Mouse (Mus musculus): Measurements from ENCODE around the gene Bola3. TPM values are rescaled to one million over a fixed set of nuclear protein-coding genes. Genes with fewer than 3 reads are reported as not detected.
A peak's percentile ranks its signal among the peaks of the same experiment; 100 is the strongest.
"Not testable (repeated sequence)": the region's sequence is repeated elsewhere in the genome, so short reads cannot be mapped to it uniquely, and the experiment has no call there.

The Bola3 gene
- polyA plus RNA-seq, 1 experiment = 17.4 TPM

DNA sequence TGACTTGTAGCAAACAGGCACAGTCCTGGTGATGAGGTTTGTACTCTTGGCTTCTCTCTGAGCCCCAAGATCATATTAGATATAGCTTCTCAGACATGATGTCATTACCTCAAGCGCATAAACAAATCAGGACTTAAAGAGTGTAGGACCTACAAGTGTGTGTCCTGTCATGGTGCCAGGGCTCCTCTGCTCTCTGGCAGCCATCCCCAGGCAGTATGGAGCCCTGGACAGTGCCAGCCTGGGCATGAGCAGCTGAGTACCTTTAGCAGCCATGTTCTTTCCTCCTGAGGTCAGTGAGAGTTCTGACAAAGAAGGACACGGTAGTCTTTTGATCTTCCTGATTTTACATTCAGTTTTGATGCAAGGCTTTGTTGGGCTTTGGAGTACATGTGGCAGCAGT lies 6.0 kb upstream of the Bola3 start:
- 94% methylated on average over 2 of the region's 2 CpGs for WGBS
- DNase-seq (ENCODE audit: low read depth, low spot score) = no peak

DNA sequence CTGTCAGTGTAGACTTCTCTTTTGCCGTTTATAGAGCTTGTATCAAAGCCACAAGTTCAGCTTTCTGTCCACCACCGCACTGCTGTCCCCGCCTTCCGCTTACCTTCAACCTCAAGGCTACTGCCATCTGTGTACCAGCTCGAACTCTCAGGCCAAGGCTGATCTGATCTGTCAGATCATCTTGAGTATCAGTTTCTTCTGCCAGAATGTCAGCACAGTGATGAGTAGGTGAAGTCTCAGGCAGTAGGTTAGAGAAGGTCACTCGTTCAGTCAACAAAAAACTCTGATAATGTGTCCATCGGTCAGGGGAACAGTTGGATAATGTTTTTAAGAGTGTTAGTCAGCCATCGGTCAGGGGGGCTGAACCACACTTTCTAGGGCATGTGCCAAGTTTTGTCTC lies 3.7 kb upstream of the Bola3 start:
- WGBS = 83% methylated on average over 8 of the region's 8 CpGs
- DNase-seq (ENCODE audit: low read depth, low spot score) = not testable (repeated sequence)

DNA sequence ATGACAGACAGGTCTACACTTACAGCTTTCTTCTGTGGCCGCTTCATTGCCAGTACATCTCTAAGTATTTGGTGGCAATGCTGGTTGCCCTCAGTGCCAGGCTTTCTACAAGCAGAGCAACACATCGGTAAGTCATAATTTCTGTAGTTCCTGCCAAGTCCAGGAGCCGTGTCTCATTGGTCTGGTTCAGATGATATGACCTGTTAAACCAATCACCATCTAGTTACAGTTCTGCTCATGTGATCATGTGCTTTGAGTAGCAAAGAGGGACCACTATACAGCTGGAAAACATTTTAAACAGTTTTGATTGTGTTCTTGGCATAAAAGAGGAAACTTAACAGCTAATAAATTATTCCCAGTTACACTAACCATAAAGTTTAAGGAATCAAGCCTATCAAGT lies 1.0 kb upstream of the Bola3 start:
- DNase-seq (ENCODE audit: low read depth, low spot score) = no peak
- 65% methylated on average over 3 of the region's 3 CpGs for WGBS

DNA sequence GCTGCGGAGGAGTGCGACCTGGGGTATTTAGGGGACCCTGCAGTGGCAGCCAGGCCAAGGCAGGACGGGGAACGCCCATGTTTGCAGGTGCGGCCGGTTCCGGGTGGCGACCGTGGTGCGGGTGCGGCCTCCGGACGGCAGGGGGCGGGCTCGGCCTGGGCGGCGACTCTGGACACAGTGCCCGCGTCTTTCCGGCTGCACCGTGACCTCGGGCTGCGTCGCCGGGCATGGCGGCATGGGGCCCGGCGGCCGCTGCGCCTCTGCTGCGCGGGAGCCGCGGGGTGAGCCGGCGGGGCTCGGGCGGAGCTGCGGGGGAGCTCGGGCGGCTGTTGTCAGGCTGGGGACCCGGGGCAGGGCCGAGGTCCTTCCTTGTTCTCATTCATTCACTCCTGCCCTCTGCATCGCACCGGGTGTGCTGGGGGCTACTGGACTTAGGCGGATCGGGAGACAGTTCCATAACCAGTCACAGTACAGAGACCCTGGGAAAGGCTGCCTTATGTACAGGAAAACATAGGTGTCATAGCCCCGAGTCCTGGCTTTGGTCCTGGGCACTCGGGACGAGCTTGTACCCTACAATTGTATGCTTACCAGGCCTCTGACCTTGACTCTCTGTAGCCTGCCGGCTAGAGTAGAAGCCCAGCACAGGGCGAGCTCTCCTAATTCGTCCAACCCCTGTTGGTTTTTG lies 469 bp downstream of the Bola3 start:
- under 1% methylated on average over 53 of the region's 53 CpGs for WGBS

DNA sequence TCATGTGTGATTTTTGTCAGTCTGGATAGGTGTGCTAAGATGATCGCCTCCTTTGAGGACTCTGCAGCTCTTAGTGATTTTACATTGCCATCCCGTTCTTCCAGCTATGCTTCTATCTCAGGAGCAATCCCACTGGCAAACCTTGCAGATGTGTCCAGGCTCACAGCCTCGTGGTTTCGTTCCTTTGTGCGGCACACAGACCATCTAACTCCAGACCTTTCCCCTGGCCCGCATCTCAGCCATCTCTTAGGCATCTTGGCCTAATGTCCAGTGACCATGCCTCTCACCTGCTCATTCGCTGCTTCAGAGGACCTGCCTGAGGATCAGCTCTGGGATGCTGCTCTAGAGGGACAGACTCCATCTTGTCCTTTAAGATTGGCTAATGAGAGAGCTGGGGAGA lies 1.2 kb downstream of the Bola3 start:
- WGBS = 71% methylated on average over 7 of the region's 7 CpGs
- no peak for DNase-seq (ENCODE audit: low read depth, low spot score)

More for the DNA sequence above, 469 bp downstream of the Bola3 start:
- DNase-seq (ENCODE audit: low read depth, low spot score) = peak; percentile 47

DNA sequence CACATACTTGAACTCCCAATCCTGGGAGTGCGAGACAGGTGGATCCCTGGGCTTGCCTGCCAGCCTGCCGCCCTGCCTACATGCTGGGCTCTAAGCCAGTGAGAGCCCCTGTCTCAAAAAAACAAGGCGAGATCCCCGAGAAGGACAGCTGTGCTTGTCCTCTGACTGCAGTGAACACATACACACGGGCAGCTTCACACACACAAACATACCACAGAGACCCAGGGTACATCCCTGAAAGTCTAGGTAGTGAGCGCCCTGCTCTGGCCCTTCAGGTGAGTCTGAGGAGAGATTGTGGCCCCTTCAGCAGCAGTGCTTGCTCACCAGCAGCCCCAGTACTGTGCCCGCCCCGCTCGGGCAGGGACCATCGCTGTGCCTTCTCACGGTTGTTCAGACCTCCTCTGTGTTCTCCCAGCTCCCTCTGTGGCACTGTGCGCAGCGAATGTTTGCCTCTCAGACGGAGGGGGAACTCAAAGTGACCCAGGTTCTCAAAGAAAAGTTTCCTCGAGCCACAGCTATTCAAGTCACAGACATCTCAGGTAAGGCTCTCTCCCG lies 2.0 kb downstream of the Bola3 start:
- DNase-seq (ENCODE audit: low read depth, low spot score) = no peak
- 89% methylated on average over 16 of the region's 16 CpGs for WGBS

DNA sequence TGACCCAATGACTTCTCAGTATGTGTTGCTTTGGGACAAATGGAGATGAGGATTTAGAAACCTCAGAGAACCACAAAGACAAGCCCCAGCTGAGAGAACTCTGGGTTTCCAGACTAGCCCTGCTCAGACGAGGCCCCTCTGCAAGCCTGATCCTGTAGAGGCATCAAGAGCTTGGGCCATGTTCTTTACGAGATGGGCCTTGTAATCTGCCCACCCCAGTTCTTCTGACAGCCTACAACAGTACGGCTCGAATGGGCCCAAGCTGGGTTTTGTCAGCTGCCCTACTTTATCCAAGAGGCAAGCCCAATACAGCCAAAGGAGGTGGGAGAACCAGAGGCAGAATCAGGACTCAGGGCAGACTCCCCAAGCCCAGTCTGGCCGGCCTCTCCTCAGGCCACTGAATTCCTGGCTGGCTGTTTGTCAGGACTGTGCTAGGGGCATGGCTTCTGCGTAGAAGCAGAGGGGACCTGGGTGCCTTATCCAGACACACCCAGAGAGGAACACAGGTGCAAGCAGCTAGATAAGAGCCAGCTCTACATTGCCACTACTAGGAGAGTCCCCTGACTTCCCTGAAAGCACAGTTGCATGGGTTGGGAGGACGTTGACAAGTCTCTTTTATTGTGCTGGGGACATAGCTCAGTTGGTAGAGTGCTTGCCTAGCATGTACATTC lies 2.7 kb downstream of the Bola3 start:
- no peak for DNase-seq (ENCODE audit: low read depth, low spot score)
- WGBS = 78% methylated on average over 7 of the region's 7 CpGs

DNA sequence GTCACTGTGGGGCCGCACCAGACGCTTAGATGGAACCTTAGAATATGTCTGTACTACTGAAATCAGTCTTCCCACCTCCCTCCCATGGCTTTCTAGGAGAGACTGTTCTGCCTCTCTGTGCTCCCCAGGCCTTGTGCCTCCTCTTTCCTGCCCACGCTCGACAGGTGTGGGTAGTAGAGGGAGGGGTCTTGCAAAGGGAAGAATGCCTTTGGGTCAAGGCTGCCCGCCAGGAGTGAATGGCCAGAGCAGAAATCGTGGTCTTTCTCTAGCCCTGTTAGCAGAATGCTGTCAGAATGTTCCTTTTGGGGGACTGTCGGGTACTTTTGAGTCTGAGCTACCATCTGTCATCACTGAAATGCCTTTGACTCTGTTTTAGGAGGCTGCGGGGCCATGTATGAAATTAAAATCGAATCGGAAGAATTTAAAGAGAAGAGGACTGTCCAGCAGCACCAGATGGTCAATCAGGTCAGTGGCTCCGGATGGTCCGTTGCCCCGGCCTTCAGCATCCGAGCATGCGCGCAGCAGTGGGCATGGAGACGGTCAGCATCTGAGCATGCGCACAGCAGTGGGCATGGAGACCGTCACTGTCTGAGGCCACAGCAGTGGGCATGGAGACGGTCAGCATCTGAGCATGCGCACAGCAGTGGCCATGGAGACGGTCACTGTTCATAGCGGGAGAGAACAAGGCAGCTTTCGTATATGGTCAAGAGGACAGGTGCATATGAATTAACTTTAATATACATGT lies 3.9 kb downstream of the Bola3 start:
- DNase-seq (ENCODE audit: low read depth, low spot score) = no peak
- 94% methylated on average over 24 of the region's 24 CpGs for WGBS

DNA sequence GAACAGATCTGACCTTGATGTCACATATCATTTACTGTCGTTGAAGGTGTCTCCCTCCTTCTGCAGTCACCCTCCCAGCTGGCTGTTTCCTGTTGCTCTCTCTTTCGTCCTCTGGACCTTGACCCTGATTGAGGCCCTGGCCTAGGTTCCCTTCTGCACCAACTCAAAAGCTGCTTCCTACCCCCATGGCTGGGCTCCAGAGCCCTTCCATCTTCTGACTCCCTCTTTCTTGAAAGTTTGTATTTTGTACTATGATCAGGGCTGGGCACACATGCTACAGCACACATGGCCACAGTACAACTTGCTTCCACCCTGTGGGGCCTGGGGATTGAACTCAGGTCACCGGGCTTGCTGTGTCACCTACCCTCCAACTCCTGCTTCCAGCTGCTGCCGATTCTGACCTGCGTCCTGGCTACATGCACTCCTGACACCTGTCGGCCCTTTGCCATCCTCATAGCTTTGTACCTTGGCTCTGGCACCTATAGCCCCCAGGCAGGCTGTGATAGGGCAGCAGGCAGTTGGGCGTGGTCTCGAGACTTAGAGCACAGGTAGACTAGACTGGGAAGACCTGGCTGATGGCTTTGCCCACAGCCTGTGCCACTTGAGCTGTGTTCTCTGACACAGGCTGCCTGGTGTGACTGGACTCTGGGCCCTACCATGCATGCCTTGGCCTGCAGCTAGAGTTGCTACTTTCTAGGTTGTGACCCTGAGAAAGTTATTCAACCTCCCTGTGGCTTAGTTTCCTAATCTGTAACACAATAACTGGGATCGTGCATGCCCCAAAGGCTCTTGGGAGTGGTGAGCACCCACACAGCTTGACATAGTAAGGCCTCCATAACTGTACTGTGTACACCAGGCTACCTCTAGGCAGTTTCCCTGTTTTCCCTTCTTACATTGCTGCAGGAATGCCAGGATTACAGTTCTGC lies 6.2 kb downstream of the Bola3 start:
- WGBS = 47% methylated on average over 9 of the region's 9 CpGs
- DNase-seq (ENCODE audit: low read depth, low spot score) = no peak

DNA sequence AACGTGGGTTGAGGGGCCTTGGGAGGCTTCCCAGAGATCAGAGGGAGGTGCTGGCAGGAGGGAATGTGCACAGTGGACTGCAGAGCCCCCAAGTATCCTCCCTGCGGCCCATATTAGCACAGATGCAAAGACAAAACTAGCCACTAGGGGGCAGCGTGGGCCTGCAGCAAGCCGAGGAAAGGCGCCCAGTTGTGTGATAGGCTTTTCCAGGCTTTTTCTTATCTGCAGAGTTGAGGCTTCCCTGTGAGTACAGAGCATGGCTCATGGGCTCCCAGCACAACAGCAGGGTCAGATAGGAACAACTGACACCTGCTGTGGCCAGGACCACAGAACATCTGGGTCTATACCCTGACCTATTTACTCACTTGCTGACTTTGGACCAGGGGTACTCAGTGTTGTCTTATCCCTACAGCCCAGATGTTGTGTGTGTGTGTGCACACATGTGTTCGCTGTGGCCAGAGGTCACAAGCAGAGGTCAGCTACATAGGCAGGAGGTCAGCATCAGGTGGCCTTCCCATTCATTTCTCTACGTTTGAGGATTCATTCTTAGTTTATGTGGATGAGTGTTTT lies 7.7 kb downstream of the Bola3 start:
- WGBS = 23% methylated on average over 7 of the region's 7 CpGs
- DNase-seq (ENCODE audit: low read depth, low spot score) = no peak

DNA sequence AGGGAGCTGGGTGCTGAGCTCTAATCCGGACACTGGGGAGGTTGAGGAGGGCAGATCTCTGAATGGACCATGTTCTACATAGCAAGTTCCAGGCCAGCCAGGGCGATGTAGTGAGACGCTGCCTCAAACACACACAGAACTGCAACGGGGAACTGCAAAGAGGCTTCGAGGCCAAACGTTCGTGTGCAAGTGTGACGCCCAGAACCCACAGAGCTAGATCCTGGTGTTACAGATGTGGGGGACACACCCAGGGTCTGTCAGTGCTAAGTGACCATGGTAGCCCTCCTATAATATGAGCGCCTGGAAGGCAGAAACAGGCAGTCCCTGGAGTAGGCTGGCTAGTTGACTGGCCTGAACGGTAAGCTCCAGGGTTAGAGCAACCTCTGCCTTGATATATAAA lies 8.5 kb downstream of the Bola3 start:
- DNase-seq (ENCODE audit: low read depth, low spot score) = no peak
- 88% methylated on average over 10 of the region's 10 CpGs for WGBS

DNA sequence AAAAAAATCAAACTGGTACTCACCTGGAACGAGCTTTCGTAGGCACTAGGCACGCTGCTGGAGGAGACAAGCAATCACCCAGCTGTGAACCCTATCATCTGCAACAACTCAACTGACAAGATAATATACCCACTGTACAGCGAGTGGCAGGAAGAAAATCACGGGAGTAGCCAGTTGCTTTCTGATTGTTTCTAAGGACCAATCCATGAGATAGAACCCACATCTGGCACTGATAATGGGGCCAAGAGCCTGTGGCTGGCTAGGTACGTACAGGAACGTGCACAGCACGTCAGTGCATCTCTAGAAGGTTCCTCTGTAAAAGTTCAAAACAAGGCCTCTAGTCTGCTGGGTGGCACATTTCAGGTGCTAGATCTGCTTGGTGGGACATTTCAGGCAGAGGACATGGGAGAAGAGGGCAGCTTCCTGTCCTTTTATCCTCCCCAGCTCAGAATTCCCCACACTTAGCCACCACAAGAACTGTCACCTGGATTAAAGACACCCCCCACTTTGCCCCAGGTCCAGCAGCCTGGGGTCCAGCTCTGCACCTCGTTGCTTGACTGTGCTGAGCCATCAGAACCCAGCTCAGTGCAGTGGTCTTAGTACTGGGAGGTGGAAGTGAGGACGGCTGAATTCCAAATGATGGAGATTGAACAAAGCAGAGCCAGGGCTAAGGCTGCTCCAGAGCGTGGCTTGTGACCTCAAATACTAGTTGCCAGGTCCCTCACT lies 12.7 kb downstream of the Bola3 start:
- 90% methylated on average over 11 of the region's 11 CpGs for WGBS
- DNase-seq (ENCODE audit: low read depth, low spot score) = no peak

DNA sequence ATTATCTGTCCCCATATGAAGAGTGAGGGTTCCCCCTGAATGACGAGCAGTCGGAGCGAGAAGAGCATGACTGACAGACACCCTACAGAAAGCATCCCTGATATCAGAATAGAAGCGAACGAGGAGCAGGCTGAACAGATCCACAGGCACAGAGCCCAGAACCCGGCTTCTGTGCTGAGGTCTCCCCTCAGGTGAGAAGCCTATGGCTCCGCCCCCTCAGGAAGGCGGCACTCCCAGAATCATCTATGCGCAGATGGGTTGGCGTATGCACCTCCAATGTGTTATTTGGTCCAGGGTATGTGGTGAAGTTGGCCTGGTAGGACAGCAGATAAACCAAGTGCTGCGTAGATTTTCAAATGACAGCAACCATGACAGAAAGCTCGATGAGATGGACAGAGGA lies 14.1 kb downstream of the Bola3 start:
- WGBS = 84% methylated on average over 12 of the region's 12 CpGs

DNA sequence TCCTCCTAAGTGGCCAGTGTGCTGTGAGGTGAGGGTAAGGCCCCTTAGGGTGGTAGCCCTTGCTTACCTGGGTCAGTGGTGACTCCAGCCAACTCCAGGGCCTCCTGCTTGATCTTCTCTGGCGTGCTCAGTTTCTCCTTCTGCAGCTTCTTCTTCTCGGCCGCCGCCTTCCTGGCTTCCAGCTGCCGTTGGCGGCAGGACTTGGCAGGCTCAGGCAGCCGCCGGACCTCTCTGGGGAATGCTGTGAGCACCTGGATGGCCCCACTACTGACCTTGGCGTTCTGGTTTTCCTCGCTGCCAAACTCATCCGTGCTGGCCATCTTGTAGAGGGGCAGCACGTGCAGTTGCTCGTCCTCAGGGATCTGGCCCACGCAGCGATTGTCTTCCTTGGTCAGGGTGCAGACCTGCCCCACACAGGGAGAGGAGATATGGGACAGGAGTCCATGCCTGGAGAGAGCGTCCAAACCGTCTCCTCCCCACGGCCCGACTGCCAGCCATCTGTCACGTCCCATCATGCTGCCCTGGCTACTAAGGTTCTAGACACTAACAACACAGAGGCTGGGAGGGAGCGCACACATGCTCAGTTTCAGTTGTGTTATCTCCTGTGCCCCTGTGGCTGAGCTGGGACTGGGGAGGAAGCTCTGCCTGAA lies 21.5 kb downstream of the Bola3 start:
- DNase-seq (ENCODE audit: low read depth, low spot score) = no peak
- 81% methylated on average over 21 of the region's 21 CpGs for WGBS

More for the DNA sequence above, 14.1 kb downstream of the Bola3 start:
- DNase-seq (ENCODE audit: low read depth, low spot score) = no peak

DNA sequence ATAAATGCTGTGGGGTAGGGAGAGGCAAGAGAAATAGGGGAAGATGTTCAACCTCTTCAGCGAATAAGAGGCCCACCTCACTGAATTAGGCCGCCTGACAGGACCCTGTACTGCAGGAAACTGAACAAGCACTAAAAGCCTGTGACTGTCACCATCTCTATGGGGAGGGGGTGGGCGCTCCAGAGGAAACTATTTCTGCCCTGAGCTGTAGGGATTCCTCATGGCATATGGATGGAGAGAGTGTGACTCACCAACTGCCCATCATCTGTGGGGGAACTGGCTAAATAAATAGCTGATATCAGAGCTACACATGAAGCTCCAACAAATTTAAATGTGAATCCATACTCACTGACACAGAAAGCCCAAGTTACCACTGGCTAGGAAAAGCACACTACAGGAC lies 22.4 kb downstream of the Bola3 start:
- DNase-seq (ENCODE audit: low read depth, low spot score) = no peak
- 88% methylated on average over 3 of the region's 3 CpGs for WGBS

DNA sequence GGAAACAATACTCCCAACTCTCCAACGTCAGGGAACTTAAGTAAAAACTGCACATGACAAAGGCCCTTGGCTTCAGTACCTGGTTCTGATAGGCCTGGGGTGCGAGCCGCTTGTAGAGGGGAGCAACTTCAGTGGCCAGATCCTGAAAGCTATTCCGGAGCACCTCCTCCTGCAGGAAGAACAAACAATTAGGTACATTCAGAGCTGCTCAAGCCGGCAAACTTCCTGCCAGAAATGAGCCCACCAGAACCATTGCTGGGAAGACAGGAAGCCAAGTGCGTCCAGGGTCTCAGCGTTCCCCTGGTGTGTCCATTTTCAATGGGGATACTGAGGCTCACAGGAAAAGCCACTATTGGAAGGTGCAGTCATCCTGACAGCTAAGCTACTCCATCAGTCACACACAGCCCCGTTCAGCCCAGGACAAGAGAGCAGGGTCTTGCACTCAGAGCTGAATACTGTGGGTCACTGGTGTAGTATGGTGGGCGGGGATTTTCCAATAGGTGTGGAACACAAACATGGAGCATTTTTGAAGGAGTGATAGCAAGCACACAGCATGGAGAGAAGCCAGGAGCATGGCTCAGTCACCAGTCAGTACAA lies 24.9 kb downstream of the Bola3 start:
- no peak for DNase-seq (ENCODE audit: low read depth, low spot score)
- 88% methylated on average over 9 of the region's 9 CpGs for WGBS

All from large intestine, adult 2 months (tissue).